Mouse (Mus musculus): ENCODE data around the gene Capn10. TPM values are rescaled to one million over a fixed set of nuclear protein-coding genes. Genes with fewer than 3 reads are reported as not detected.

Capn10 gene
- polyA plus RNA-seq (2014; fragmentation: Illumina TruSeq; extraction: RNeasy Lipid Tissue Mini Kit (QIAGEN cat#74804); ENCODE audit: low read depth, low replicate concordance) = 3.2 TPM

DNA sequence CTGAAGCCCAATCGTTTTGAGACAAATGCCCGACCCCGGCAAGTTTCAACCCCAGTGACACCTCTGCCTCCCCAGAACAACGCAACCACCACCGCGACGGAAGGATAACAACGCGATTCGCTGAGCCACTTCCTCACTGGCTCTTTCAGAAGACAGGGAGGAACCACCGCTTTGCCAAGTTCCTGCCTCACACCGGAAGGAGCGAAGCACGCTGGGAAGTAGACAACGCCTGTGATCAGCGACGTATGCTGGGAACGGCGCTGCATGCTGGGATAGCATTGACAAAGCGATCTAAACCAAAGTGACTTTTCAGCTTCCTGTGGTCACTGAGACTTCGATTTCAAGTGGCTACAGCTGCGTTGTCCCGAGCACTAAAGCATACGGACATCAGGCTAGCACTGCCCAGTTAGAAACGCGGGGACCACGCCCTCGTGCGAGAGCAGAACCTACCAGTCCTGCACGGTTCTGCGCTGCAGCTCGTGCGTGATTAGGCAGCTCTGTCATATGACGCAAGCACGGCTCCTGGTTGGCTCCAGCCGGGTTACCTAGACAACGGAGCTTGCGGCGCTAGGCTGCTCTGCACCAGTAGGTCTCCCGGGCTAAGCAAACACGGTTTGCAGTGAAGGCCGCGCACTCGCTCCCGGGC lies at the start of gene Capn10:
Gene Capn10, plus strand, starts transcription at position 195 of the 646 bp plus-strand sequence.

DNA sequence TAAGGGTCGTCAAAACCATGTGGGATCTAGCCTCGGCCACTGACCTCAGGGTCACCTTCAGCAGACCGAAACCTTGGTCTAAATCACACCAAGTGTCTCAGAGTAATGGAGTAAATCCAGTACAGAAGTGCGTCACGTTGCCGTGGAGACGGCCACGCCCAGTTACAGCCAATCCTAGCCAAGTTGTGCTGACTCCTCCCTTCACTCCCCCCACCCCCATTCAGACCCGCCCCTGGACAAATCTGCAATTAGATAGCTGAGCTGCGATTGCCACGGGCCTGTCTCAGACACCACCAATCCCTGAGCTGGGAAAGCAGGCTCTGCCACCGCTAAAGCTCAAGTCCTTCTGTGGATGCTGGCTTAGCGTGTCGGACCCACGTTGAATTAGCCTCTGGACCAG lies 31.4 kb upstream of the Capn10 start, which contains the start of gene Ankmy1:
Gene Ankmy1, minus strand, starts transcription at position 121 of the 400 bp plus-strand sequence.

DNA sequence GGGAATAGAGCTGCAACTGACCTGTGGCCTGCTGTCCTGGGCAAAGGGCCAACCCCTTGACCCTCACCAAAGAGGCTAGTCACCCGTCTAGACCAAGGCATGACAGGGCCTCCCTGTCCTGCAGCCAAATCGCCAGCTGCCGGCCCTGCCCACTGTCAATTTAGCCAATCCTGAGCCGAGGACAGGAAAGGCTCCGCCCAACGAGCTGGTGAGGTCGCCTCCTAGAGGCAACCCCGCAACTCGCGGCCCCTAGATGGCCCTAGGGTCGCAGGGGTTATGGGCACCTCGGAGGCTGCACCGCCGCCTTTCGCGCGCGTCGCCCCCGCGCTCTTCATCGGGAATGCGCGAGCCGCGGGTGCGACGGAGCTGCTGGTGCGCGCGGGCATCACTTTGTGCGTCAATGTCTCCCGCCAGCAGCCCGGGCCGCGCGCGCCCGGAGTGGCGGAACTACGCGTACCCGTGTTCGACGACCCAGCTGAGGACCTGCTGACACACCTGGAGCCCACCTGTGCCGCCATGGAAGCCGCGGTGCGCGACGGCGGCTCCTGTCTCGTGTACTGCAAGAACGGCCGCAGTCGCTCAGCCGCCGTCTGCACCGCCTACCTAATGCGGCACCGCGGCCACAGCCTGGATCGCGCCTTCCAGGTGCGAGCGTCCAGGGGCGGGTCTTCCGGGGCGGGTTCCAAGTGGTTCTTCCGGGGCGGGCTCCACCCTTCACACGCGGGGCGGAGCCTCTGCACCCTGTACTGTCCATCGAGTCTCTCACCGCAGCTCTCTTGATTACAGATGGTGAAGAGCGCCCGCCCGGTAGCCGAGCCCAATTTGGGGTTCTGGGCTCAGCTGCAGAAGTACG lies 27.2 kb upstream of the Capn10 start, which contains the start of gene Dusp28:
Gene Dusp28, plus strand, starts transcription at position 203 of the 853 bp plus-strand sequence.

DNA sequence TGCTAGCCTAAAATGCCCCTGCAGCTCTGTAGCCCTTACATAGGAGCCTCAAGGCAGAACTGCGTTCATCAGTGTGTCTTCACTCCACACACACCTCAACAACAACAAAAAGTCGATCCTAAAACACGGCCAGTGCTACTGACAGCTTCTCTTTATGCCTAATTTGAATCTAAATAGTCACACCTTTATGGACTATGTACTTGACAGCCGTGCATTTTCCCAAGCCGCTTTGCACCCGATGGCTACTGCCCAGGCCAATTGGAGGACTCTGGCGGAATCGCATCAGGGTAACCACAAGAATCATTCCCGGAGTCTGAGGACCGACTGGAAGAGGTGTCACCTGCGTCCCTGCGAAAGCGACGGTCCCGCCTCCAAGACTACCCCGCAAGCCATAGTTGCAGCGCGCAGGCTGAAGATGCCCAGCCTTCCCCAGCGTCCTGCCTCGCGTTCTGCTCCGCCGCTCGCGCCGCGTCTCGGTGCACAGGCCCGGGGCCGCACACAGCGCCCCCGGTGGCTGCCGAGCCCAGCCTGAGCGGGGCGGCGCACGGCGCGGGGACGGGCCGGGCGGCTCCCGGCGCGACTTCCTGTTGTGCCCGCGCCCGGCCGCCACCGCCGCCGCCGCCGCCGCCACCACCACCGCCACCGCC lies 23.8 kb upstream of the Capn10 start, which contains the start of gene Rnpepl1:
Gene Rnpepl1, plus strand, starts transcription at position 545 of the 647 bp plus-strand sequence.

DNA sequence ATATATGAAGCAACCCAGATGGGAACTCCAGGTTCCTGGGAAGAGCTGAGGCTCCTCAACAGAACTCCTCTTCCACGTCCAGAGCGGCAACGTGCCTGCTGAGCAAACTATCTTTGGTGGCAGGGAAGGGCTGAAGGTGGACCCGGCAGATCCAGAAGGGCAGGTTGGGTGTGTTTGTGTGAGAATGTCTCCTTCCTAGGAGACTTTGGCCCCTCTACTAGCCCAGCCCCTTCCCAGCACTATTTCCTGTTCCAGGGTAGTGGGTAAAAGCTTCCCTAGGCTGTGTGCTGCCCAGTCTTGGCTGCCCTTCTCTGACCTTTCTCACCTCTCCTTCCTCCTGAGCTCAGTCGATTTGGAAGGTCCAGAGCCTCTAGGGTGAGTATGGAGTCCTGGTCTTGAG lies 16.4 kb downstream of the Capn10 start, which contains the start of gene Gpr35:
Gene Gpr35, plus strand, starts transcription at position 259 of the 400 bp plus-strand sequence.

Other genes with a start within 250 kb of the Capn10 start
- 0.13 TPM for gene Gpc1, start 102.7 kb upstream of the Capn10 start, polyA plus RNA-seq (2014; fragmentation: Illumina TruSeq; extraction: RNeasy Lipid Tissue Mini Kit (QIAGEN cat#74804); ENCODE audit: low read depth, low replicate concordance)
- 14.4 TPM for gene Ankmy1, start 31.5 kb upstream of the Capn10 start, polyA plus RNA-seq (2014; fragmentation: Illumina TruSeq; extraction: RNeasy Lipid Tissue Mini Kit (QIAGEN cat#74804); ENCODE audit: low read depth, low replicate concordance)
- 2.0 TPM for gene Dusp28, start 27.4 kb upstream of the Capn10 start, polyA plus RNA-seq (2014; fragmentation: Illumina TruSeq; extraction: RNeasy Lipid Tissue Mini Kit (QIAGEN cat#74804); ENCODE audit: low read depth, low replicate concordance)
- gene Rnpepl1, start 23.6 kb upstream of the Capn10 start, polyA plus RNA-seq (2014; fragmentation: Illumina TruSeq; extraction: RNeasy Lipid Tissue Mini Kit (QIAGEN cat#74804); ENCODE audit: low read depth, low replicate concordance) = 2.1 TPM
- gene Gpr35, start 16.5 kb downstream of the Capn10 start, polyA plus RNA-seq (2014; fragmentation: Illumina TruSeq; extraction: RNeasy Lipid Tissue Mini Kit (QIAGEN cat#74804); ENCODE audit: low read depth, low replicate concordance) = 0.29 TPM
- not detected for gene Aqp12, start 72.0 kb downstream of the Capn10 start, polyA plus RNA-seq (2014; fragmentation: Illumina TruSeq; extraction: RNeasy Lipid Tissue Mini Kit (QIAGEN cat#74804); ENCODE audit: low read depth, low replicate concordance)
- gene Kif1a, start 167.6 kb downstream of the Capn10 start, polyA plus RNA-seq (2014; fragmentation: Illumina TruSeq; extraction: RNeasy Lipid Tissue Mini Kit (QIAGEN cat#74804); ENCODE audit: low read depth, low replicate concordance) = 0.63 TPM
- not detected for gene Agxt, start 200.9 kb downstream of the Capn10 start, polyA plus RNA-seq (2014; fragmentation: Illumina TruSeq; extraction: RNeasy Lipid Tissue Mini Kit (QIAGEN cat#74804); ENCODE audit: low read depth, low replicate concordance)
- gene 2310007B03Rik, start 226.6 kb downstream of the Capn10 start, polyA plus RNA-seq (2014; fragmentation: Illumina TruSeq; extraction: RNeasy Lipid Tissue Mini Kit (QIAGEN cat#74804); ENCODE audit: low read depth, low replicate concordance) = not detected
- gene Crocc2, start 234.3 kb downstream of the Capn10 start, polyA plus RNA-seq (2014; fragmentation: Illumina TruSeq; extraction: RNeasy Lipid Tissue Mini Kit (QIAGEN cat#74804); ENCODE audit: low read depth, low replicate concordance) = not detected